Mouse (Mus musculus): ENCODE results near the gene Hist1h1b.

DNA sequence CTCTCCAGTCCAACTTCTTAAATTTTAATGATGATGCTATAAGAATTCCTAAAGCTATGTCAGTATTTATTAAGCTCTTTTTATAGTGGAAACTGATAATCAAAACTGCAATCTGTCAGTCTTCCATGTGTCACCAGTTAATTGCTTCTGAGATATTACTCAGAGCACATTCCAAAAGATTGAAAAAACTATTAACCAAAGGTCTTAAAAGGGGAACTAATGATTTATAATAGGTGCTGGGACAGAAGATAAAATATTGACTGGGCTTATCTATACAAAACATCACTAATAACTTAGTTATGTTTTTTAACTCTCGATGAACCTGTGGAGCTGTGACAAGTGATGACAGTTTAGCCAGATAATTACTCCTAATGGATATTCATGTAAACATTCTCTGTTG is 35.4 kb downstream of the Hist1h1b start:
- TF ChIP-seq GATA1 (IDR thresholded peaks at IDR 0.05; ENCODE audit: low read length) (no peak), TAL1 (IDR thresholded peaks at IDR 0.05; ENCODE audit: low read length) (no peak)
